Mouse (Mus musculus): Measurements from ENCODE around the gene Nmt1.

Nmt1 gene

GRCm38 (mm10) chr11:103076581-103076980 is 48.6 kb downstream of the Nmt1 start:
- no peak for DNase-seq (ENCODE audit: low read depth, low spot score)

GRCm38 (mm10) chr11:103078131-103078530 is 50.1 kb downstream of the Nmt1 start:
- DNase-seq (ENCODE audit: low read depth, low spot score): no peak

GRCm38 (mm10) chr11:103080323-103081091 is 52.5 kb downstream of the Nmt1 start:
- DNase-seq (ENCODE audit: low read depth, low spot score): no peak

GRCm38 (mm10) chr11:103081631-103082030 is 53.6 kb downstream of the Nmt1 start:
- no peak for DNase-seq (ENCODE audit: low read depth, low spot score)

GRCm38 (mm10) chr11:103093306-103093705 is 65.3 kb downstream of the Nmt1 start:
- no peak for DNase-seq (ENCODE audit: low read depth, low spot score)

GRCm38 (mm10) chr11:103093862-103094833 is 66.2 kb downstream of the Nmt1 start:
- DNase-seq (ENCODE audit: low read depth, low spot score): no peak

GRCm38 (mm10) chr11:103095107-103095670 is 67.2 kb downstream of the Nmt1 start:
- no peak for DNase-seq (ENCODE audit: low read depth, low spot score)

GRCm38 (mm10) chr11:103095801-103096200 is 67.8 kb downstream of the Nmt1 start:
- no peak for DNase-seq (ENCODE audit: low read depth, low spot score)

- DNase-seq (ENCODE audit: low read depth, low spot score): no peak
Observed at GRCm38 (mm10) chr11:103096979-103097894, 69.2 kb downstream of the Nmt1 start.

GRCm38 (mm10) chr11:103098531-103099190 is 70.7 kb downstream of the Nmt1 start:
- DNase-seq (ENCODE audit: low read depth, low spot score): no peak

GRCm38 (mm10) chr11:103099352-103099940 is 71.5 kb downstream of the Nmt1 start:
- no peak for DNase-seq (ENCODE audit: low read depth, low spot score)

- DNase-seq (ENCODE audit: low read depth, low spot score): no peak
Observed at GRCm38 (mm10) chr11:103100361-103100760, 72.4 kb downstream of the Nmt1 start.

- no peak for DNase-seq (ENCODE audit: low read depth, low spot score)
Observed at GRCm38 (mm10) chr11:103101481-103101865, 73.5 kb downstream of the Nmt1 start, which contains the start of the genes Plcd3 and Acbd4. Plcd3 (minus strand) TSS chr11:103101658. Acbd4 (plus strand) TSS chr11:103101682.

GRCm38 (mm10) chr11:103101866-103102501 is 74.0 kb downstream of the Nmt1 start:
- DNase-seq (ENCODE audit: low read depth, low spot score): no peak

- peak; percentile 77 for DNase-seq (ENCODE audit: low read depth, low spot score)
Observed at GRCm38 (mm10) chr11:103102725-103103349, 74.8 kb downstream of the Nmt1 start.

- no peak for DNase-seq (ENCODE audit: low read depth, low spot score)
Observed at GRCm38 (mm10) chr11:103103621-103104020, 75.6 kb downstream of the Nmt1 start.

- DNase-seq (ENCODE audit: low read depth, low spot score): no peak
Observed at GRCm38 (mm10) chr11:103104469-103104868, 76.5 kb downstream of the Nmt1 start.

GRCm38 (mm10) chr11:103105180-103105725 is 77.3 kb downstream of the Nmt1 start:
- no peak for DNase-seq (ENCODE audit: low read depth, low spot score)

GRCm38 (mm10) chr11:103105810-103106209 is 77.8 kb downstream of the Nmt1 start:
- no peak for DNase-seq (ENCODE audit: low read depth, low spot score)
